Mouse (Mus musculus) neural tube, embryonic 14.5 days (tissue): ENCODE data around the gene Galnt6. TPM values are rescaled to one million over a fixed set of nuclear protein-coding genes. Genes with fewer than 3 reads are reported as not detected.

ENCODE experiments used
- ATAC-seq: fragments of 200-750 bp; cut with Nextera tagmentation; 2 replicates; pipeline ENCODE4 v1.8.0; 2017; ENCODE audit warnings: low read depth, mild to moderate bottlenecking, moderate TSS enrichment, moderate library complexity
- H3K27ac ChIP-seq: fragments of 300-500 bp; sonication (generic); 2 replicates; pipeline ENCODE4 v1.5.1; 2014; ENCODE audit warnings: low read depth, mild to moderate bottlenecking, control low read depth, low read length, moderate library complexity, mixed read lengths
- H3K27me3 ChIP-seq: fragments of 300-500 bp; sonication (generic); 2 replicates; pipeline ENCODE4 v1.6.1; 2014; ENCODE audit warnings: low read length; ENCODE audit not compliant: control insufficient read depth, insufficient read depth
- H3K36me3 ChIP-seq: fragments of 300-500 bp; sonication (generic); 2 replicates; pipeline ENCODE4 v1.6.1; 2014; ENCODE audit warnings: low read length, mixed read lengths; ENCODE audit not compliant: control insufficient read depth, insufficient read depth
- H3K4me1 ChIP-seq: fragments of 300-500 bp; sonication (generic); 2 replicates; pipeline ENCODE4 v1.6.1; 2014; ENCODE audit warnings: low read length; ENCODE audit not compliant: control insufficient read depth, insufficient read depth
- H3K4me2 ChIP-seq: fragments of 300-500 bp; sonication (generic); 2 replicates; pipeline ENCODE4 v1.6.1; 2014; ENCODE audit warnings: mild to moderate bottlenecking, low read depth, low read length, control low read depth
- H3K4me3 ChIP-seq: fragments of 300-500 bp; sonication (generic); 2 replicates; pipeline ENCODE4 v1.5.1; 2014; ENCODE audit warnings: low read depth, low read length, control low read depth, mixed read lengths
- H3K9ac ChIP-seq: fragments of 300-500 bp; sonication (generic); replicated peaks from 2 replicates; pipeline ENCODE4 v1.6.1; 2014; ENCODE audit warnings: low read depth, mild to moderate bottlenecking, control low read depth, low read length, mixed read lengths
- H3K9me3 ChIP-seq: fragments of 300-500 bp; sonication (generic); 2 replicates; pipeline ENCODE4 v1.6.1; 2016; ENCODE audit warnings: low read length; ENCODE audit not compliant: control insufficient read depth
- WGBS: fragments of 180-500 bp; shearing (Covaris S2); extraction: QIAGEN DNeasy Blood & Tissue Kit; methylation state at CpG from one replicate; pipeline ENCODE4 v1.1.7; 2014; 5-methylcytosine and 5-hydroxymethylcytosine counted together
- polyA plus RNA-seq: library from polyadenylated mRNA; unstranded; fragments of >200 nt; fragmentation: Nextera tagmentation; extraction: Ambion mirVana; gene quantifications from 2 replicates; pipeline ENCODE4 v1.2.1, GENCODE M21; 2014

Gene Galnt6
- polyA plus RNA-seq, 1 experiment from 2014 or later, result 0.15 TPM

- Histone ChIP-seq H3K27me3 (no peaks in the 10 kb centered on the region), H3K9me3 (no peaks in the 10 kb centered on the region), H3K27ac (no peak overlapping the region), H3K4me3 (no peak overlapping the region), H3K4me2 (no peak overlapping the region), H3K9ac (no peak overlapping the region), H3K4me1 (peaks cover 5% of the 10 kb centered on the region; the same call in 1 of the 2 replicates), H3K36me3 (no peaks in the 10 kb centered on the region)
- WGBS, result 61% methylated on average over 3 of the region's 3 CpGs
- no peak for ATAC-seq
Measured at GRCm38 (mm10) chr15:100755881-100756624, 26.9 kb upstream of the Galnt6 start.

DNA sequence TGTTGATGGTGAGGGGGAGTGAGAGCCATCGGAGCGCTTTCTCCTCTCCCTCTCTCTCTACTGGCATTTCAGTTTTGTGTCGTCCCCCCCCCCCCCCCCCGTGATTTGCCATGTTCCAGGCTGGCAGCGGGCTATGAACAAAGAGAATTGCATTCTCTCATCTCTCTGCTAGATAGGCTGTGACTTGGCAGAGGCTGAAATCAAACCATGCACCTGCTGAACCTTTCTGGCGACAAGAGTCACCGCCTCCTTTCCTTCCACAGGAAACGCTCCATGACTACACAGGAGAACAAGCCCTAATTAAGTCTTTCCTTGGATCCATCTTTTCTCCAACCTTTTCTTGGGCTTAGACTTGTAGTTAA lies 26.3 kb upstream of the Galnt6 start:
- Histone ChIP-seq H3K4me2 (no peak overlapping the region), H3K36me3 (no peaks in the 10 kb centered on the region), H3K9ac (no peak overlapping the region), H3K27me3 (no peaks in the 10 kb centered on the region), H3K4me1 (peaks cover 5% of the 10 kb centered on the region; the same call in 1 of the 2 replicates), H3K9me3 (no peaks in the 10 kb centered on the region), H3K27ac (no peak overlapping the region), H3K4me3 (no peak overlapping the region)
- no peak for ATAC-seq
- WGBS, result 48% methylated on average over 5 of the region's 8 CpGs

DNA sequence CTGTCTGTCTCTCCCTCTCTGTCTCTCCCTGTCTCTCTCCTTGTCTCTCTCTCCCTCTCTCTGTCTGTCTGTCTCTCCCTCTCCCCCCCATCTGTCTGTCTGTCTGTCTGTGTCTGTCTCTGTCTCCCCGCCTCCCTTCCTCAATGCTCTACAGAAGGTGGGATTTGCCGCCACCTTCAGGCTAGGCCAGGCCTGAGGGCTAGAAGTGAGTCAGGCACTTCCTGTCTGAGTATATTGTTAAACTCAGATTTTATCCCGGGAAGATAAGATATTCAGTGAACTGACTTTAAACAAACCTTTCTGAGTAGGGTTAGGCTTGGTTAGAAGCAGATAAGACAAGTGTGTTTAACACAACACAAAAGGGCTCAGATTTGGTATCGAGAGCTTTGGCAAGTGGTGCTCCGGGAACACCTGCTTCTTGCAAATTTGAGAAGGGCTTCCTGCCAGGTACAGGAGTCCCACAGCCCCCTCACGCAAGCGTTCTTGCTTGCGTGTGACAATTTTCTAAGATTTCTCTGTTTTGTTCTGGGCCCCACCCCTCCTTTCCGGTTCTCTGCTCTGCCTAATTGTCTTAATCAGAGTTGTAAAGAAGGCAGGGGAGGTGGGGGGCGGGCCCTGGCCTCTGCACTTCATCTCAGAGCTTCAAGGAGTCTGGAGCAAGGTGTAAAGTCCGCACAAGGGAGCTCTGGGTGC lies 25.8 kb upstream of the Galnt6 start:
- Histone ChIP-seq H3K4me3 (no peak overlapping the region), H3K4me2 (no peak overlapping the region; the same call in 1 of the 2 replicates), H3K27me3 (no peaks in the 10 kb centered on the region), H3K9me3 (no peaks in the 10 kb centered on the region), H3K9ac (no peak overlapping the region), H3K4me1 (peaks cover 3% of the 10 kb centered on the region; the same call in 1 of the 2 replicates), H3K36me3 (no peaks in the 10 kb centered on the region), H3K27ac (no peak overlapping the region; the same call in 1 of the 2 replicates)
- 12% methylated on average over 11 of the region's 11 CpGs for WGBS
- no peak for ATAC-seq

DNA sequence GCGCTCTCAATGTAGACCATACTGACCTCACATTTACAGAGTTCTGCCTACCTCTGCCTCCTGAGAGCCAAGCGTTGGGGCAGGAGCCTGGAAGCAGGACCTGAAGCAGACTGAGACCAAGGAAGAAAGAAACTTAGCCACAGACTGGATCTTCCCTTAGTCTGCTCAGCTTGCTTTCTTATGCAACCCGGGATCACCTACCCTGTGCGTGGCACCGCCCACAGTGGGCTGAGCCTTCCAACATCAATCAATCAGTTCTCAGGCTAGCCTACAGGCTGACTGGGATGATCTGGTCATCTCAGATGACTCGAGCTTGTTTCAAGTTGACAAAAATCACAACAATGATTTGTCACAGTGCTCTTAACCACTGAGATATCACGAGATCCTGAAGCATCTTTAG lies 24.9 kb upstream of the Galnt6 start:
- H3K27ac ChIP-seq, result no peak overlapping the region
- no peak for ATAC-seq
- no peak overlapping the region for H3K4me3 ChIP-seq
- no peak overlapping the region for H3K4me2 ChIP-seq
- peaks cover 3% of the 10 kb centered on the region; the same call in 1 of the 2 replicates for H3K4me1 ChIP-seq
- no peaks in the 10 kb centered on the region for H3K27me3 ChIP-seq
- no peaks in the 10 kb centered on the region for H3K9me3 ChIP-seq
- WGBS, result 45% methylated on average over 7 of the region's 7 CpGs
- no peaks in the 10 kb centered on the region for H3K36me3 ChIP-seq
- no peak overlapping the region for H3K9ac ChIP-seq

- Histone ChIP-seq H3K27ac (no peak overlapping the region), H3K9me3 (no peaks in the 10 kb centered on the region), H3K4me1 (peaks cover 3% of the 10 kb centered on the region; the same call in 1 of the 2 replicates), H3K27me3 (no peaks in the 10 kb centered on the region), H3K36me3 (no peaks in the 10 kb centered on the region), H3K9ac (no peak overlapping the region), H3K4me2 (no peak overlapping the region), H3K4me3 (no peak overlapping the region)
- no peak for ATAC-seq
- 58% methylated on average over 5 of the region's 5 CpGs for WGBS
Measured at GRCm38 (mm10) chr15:100753045-100753444, 23.9 kb upstream of the Galnt6 start.

- no peak overlapping the region for H3K4me3 ChIP-seq
- H3K27me3 ChIP-seq, result no peaks in the 10 kb centered on the region
Measured at GRCm38 (mm10) chr15:100752439-100752838, 23.3 kb upstream of the Galnt6 start.

DNA sequence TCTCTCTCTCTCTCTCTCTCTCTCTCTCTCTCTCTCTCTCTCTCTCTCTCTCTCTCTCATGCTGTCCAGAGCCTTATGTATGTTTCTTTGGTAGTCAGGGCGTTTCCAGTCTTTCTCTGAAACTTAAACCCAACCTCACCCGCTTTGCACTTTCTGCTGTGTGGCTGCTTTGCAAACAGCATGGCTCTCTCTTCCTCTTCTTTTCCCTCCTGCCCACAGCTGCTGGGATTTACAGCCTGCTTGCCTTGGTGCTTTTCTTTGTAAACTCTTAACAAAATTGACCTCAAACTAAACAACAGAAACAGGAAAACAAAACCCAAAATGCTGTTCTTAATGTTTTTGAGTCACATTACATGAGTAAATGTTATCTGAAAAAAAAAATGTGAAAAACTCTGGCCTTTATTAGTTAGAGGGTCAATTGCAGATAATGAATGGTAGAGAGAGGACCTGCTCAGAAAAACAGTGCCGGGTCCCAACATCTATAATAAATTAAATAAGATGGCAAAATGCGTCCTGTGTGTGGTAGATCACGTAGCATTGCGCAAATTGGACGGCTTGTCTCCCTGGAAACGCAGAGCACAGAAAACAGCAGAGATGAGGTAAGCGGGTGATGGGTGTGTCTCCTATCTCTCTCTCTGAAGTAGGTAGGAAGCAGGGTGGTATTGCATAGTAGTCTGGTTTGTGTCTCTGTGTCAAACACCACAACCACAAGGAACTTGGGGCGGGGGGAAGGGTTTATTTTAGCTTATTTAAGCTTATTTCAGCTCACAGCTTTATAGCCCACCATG lies 20.8 kb upstream of the Galnt6 start:
- Histone ChIP-seq H3K4me1 (peaks cover 3% of the 10 kb centered on the region; the same call in 1 of the 2 replicates), H3K36me3 (no peaks in the 10 kb centered on the region), H3K9ac (no peak overlapping the region), H3K9me3 (no peaks in the 10 kb centered on the region), H3K27ac (no peak overlapping the region), H3K4me2 (no peak overlapping the region), H3K4me3 (no peak overlapping the region), H3K27me3 (no peaks in the 10 kb centered on the region)
- ATAC-seq, result no peak
- WGBS, result 60% methylated on average over 10 of the region's 10 CpGs

More at GRCm38 (mm10) chr15:100752439-100752838, 23.3 kb upstream of the Galnt6 start:
- Histone ChIP-seq H3K4me2 (no peak overlapping the region), H3K27ac (no peak overlapping the region), H3K9ac (no peak overlapping the region), H3K4me1 (peaks cover 5% of the 10 kb centered on the region; the same call in 1 of the 2 replicates), H3K9me3 (no peaks in the 10 kb centered on the region), H3K36me3 (no peaks in the 10 kb centered on the region)
- ATAC-seq, result no peak
- WGBS, result 75% methylated on average over 2 of the region's 2 CpGs

- Histone ChIP-seq H3K9ac (no peak overlapping the region), H3K36me3 (no peaks in the 10 kb centered on the region), H3K4me2 (no peak overlapping the region), H3K27me3 (no peaks in the 10 kb centered on the region), H3K4me1 (peaks cover 3% of the 10 kb centered on the region; the same call in 1 of the 2 replicates), H3K27ac (no peak overlapping the region), H3K4me3 (no peak overlapping the region), H3K9me3 (no peaks in the 10 kb centered on the region)
- WGBS, result 92% methylated on average over 3 of the region's 3 CpGs
- ATAC-seq, result no peak
Measured at GRCm38 (mm10) chr15:100748584-100748983, 19.4 kb upstream of the Galnt6 start.
